Mouse (Mus musculus) heart, postnatal 14 days (tissue): ENCODE results near the gene Tbc1d22a. TPM values are rescaled to one million over a fixed set of nuclear protein-coding genes. Genes with fewer than 3 reads are reported as not detected.

ENCODE experiments used
- DNase-seq, 2 experiments: peaks; one replicate each; pipeline ENCODE4 v3.0.0; 2021 to 2022
- intact Hi-C: fragments of 180-260 bp; cut with DNase I; formaldehyde crosslinking; loops from one replicate; pipeline ENCODE4 v1.15.1; 2025
- total RNA-seq, 2 experiments: library from RNA; stranded (reverse); gene quantifications; 2 replicates each; pipeline ENCODE4 v1.2.3; 2021

The Tbc1d22a gene
- total RNA-seq, 2 experiments from 2014 or later = 18.6 to 21.1 TPM

DNA sequence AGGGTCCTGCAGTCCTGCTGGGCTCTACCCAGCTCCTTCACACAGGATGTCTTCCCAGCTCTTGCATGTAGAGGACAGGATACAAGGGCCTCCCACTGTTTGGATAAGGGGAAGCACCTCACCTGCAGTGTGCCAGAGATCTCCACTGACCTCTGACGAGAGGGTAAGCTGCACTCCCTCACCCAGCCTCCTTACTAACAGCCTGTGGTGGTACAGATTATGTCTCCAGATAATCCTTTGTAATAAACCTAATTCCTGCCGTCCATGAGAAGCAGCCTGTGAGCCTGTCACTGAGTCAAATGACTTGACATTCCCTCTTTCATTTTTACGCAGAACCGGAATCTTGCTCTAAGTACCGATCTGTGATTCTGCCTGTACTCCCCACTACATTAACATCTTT, 260.7 kb downstream of the Tbc1d22a start:
- intact Hi-C loops = no loop called here

DNA sequence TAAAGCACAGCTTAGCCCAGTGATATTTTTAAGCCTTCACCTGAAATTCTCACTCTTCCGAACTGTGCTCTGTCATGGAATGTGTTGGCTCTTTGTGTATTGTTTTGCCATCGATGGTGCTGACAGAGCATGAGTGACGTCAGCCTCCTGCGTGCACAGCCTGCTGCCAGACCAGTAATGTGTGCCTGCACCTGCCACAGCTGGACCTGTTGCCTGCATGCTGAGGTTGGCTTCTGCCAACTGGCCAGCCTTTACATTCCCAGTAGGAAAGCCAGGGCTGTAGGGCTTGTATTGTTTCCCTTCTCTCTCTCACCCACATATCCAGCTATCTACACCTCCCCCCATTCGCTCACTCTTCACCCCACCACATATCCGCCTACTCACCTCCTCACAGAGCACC, 262.2 kb downstream of the Tbc1d22a start:
- DNase-seq = no peak
- intact Hi-C loops = no loop called here

More for the DNA sequence above, 260.7 kb downstream of the Tbc1d22a start:
- no peak for DNase-seq

DNA sequence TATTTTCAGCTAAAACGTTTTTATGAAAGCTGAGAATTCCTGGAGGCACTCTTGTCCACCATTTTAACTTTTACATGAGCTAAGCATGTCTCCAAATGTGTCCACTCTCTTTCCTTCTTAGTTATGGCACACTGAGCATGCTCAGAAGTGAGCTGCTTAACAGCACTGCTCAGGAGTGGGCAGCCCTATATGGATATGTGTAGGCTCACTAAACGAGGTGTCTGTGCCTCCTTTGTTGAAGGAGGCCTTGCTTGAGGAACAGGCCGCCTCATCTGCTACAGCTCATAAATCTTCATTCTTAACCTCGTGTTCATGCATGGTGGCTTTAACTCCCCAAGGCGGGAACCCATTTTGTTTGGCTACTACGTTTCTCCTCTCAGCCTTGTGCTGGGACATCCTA, 262.8 kb downstream of the Tbc1d22a start:
- intact Hi-C loops = no loop called here
- DNase-seq = no peak

DNA sequence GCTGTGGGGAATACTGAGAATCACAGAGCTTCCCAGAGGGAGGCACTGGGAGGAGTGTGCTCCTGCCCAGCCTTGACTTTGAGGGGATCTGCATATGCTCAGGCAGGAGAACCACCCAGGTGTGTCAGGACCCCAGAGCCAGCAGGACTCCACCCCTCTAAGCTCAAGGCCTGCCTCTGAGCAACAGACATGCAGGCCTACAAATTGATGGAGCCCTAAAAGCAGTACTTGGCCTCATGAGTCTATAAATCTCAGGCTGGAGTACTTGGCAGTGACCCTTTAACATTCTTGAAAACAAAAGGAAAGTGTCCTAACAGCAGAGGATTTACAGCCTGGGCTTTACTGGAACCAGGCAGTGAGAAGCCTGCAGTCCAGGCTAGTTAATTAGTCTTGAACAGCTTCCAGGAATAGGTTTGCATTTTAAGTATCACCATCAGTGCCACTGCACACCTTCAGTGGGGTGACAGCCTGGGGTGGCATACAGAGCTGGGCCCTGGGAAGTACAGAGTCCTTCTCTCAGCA, 263.3 kb downstream of the Tbc1d22a start:
- DNase-seq = no peak
- intact Hi-C loops = no loop called here

DNA sequence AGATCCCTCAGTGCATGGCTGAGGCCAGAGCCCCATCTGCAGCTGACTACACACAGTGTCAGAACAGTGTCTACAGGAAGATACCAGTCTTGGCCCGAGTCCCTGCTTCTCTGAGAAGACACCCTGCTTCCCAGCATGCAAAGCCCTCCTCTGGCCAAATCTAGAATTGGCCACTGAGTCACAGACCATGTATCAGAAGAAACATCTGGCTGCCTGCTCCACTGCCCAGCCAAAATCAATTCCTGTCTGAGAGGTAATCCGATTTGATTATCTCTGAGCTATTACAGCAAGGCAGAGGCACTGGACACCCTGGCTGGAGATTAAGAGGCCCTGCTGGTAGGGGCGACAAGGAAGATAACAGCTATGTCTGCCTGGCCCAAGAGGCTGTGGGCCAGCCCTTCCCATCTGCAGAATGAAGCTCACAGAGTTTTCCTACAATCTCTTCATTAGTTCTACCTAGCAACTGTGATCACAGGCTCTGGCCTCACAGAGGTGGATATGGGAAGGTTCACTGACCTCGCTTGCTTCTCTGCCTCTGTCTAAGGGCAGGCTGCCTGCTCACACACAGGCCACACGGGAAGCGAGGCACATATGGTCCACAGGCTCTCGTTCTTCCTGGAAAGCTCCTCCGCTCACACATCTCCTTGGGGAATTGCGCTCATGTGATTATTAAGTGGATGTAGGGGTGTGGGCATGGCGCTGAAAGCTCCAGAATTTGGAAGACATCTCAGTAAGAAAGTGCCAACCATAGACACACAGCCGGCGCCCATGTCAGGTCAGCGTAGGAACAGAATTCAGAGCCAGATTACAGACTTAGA, 264.6 kb downstream of the Tbc1d22a start:
- peak; percentile 15 to 33 for DNase-seq
- intact Hi-C loops = no loop called here

DNA sequence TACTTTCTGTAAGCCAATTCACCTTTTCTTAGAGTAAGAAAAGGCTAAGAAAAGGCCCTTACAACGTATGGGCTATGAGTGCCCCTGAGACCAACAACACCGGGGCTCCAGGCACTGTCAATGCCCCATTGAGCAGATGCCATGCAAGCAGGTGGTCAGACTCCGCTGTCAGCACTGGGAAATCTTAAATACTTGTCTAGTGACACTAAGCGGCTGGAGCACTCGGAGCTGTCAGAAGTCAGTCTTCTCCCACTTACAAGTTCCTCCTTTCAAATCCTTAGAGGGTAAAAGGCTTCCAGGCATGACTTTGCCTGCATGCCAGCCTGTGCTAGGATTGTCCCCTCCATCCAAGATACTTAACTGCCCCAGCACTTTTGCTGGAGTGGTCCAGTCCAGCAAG, 268.1 kb downstream of the Tbc1d22a start:
- intact Hi-C loops = no loop called here
- no peak for DNase-seq

DNA sequence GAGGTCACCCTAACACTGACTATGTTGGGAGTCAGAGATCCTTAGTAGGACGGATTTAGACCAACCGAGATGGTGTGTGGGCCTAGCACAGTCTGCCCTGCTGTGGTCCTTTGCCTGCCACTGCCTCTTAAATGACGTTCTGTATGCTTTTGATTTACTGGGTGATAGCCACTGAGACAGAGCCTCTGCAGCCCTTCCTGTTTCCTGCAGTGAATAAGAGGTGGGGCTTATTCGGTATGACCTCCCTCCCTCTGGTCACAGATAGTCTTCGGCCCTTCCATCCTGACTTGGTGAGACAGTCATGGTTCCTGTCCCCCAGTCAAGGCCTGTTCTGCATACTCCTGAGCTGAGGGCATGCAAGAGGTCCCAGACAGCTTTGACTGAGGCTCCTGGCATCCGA, 271.6 kb downstream of the Tbc1d22a start:
- intact Hi-C loops = no loop called here
- no peak for DNase-seq

DNA sequence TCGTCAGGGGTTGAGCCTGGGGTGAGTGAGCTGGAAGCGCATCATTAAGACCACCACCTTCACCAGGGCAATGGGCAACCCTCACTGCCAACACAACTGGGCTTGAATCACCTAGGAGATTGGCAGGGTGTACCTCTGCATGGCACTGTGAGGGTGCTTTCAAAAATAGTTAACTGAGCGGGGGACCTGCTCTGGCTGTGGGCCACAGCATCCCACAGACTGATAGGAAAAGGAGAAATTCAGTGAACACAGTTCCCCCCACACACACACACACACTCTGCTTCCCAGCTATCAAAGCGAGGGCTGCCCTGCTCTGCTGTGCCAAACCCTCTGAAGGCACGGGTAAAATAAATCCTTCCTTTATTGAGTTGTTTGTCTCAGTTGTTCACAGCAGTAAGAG, 273.1 kb downstream of the Tbc1d22a start:
- DNase-seq = no peak
- intact Hi-C loops = no loop called here

DNA sequence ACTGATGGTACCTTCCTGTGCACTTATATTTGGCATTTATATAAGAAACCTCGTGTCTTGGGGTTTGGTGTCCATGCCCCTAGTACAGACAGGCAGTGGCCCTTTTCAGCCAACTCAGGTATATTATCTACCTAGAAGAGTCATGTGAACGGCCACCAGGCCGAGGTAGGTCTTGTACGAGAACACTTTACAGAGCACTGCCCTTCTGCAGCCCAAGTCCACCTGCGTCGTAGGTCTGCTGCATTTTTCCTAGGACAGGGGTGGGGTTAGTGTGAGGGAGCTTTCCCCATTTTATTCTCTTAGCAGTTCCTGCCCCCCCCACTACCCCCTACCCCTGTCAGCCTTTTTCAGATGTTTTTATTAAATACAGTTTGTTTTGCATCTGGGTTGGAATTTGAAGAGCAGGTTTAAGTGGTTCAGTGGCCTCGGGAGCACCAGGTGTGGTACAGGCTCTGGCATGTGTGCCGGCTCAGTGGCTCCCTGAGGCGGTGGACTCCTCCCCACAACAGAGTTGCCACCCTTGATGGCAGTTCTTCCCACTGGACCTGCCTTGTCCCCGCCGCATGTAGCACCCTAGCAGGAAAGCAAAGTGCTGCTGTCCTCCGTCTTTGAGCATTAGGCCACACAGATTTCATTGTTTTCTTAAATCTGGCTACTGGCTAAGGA, 277.3 kb downstream of the Tbc1d22a start:
- DNase-seq = no peak
- intact Hi-C loops = no loop called here

DNA sequence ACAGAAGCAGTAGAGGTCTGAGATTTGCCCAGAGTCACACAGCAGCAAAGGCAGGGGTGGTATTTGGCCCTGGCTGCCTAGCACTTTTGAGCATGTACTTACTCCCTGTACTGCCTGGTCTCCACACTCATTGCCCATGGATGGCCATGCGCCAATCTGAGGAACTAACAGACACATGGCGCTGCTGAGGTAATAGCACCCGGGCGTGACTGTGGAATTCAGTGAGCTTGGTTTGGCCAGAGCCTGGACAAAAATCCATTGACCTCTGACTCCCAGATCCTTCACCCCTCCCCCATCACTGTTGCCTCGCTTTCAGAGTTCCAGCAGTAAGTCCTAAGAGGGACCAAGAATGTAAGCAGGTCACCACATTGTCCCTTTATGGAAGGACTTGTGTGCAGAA, 278.4 kb downstream of the Tbc1d22a start:
- DNase-seq = no peak
- intact Hi-C loops = no loop called here

DNA sequence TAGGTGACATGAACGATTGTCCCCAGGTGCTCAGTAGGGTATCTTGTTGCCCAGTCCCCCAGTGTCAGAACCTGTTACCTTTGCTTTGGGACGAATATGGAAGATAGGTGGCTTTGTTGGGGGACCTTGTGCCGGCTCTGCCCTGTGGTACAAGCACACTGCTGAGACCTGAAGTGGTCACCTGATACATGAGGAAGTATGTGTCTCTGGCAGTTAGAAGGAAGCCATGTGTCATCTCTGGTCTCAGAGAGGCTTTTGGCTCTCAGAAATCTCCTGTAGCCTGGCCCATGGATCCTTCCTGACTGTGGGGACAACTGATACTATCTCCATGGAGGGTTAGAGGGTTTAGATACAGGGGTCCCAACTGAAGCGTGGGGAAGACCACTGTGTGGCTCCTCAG, 281.9 kb downstream of the Tbc1d22a start:
- intact Hi-C loops = no loop called here
- DNase-seq = no peak

DNA sequence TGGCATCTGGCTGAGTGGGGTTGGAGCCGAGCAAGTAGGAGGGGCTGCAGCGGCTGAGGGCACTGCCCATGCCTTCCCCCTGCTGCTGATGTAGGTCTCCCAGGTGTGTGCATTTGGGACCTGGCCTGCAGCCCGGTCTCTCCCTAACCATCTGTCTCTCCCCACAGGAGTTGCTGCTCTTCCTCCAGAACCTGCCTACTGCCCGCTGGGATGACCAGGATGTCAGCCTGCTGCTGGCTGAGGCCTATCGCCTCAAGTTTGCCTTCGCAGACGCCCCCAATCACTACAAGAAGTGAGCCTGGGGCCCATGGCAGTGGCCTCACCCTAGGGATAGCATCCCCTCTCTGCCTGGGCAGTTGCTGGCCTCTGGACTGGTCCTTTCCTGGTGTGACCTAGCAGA, 282.4 kb downstream of the Tbc1d22a start:
- intact Hi-C loops = no loop called here
- DNase-seq = no peak

DNA sequence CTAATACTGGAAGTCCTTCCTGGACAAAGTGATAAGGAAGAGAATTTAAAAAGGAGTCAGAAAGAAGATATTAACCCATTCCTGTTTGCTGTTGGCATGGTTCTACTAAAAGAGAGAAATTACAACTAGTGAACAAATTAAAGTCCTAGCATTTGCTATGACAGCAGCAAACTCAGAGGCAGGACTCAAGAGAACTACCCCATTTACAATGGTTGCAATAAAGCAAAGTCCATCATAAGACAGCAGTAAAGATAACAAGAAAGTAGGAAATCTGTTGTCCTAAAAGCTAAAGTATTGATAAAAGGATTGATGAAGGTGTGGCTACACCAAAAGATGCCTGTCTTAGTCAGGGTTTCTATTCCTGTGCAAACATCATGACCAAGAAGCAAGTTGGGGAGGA, 286.3 kb downstream of the Tbc1d22a start:
- intact Hi-C loops = no loop called here

DNA sequence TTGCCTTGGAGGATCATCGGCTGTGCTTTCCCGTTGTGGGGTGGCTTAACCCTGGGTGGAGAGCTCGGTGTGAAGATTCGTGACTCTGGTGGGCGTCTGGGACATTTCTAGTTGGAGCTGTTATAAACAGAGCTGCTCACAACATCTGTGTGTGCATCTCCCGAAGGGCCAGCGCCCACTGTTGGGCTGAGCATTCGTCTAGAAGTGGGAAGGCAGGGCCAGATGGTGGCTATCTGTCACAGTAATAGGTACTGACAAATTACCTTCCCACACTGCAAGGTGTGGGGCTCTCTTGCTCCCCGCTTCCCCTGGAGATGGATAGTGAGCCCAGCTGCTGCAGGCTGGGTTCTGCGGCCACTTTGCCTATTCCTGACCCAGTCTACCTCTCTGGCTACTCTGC, 289.2 kb downstream of the Tbc1d22a start:
- no peak for DNase-seq
- intact Hi-C loops = no loop called here

More for the DNA sequence above, 286.3 kb downstream of the Tbc1d22a start:
- DNase-seq = no peak

DNA sequence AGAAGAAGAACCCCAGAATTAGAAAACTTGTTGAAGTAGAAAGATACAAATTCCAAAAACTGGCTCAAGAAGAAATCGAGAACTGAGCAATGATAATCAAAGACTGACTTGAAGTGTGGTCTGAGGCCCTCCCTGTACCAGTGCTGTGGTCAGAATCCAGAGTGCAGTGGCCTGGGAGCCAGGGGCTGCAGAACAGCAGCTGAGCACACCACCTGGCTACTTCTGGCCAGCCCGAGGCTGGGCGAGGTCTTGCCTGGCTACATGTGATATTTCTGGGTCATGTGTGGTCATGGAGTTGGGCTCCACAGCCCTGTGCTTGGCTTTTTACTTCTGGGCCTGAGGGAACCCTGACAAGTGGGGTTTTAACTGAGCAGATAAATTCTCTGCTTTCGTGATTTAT, 292.4 kb downstream of the Tbc1d22a start:
- intact Hi-C loops = no loop called here
- no peak for DNase-seq

DNA sequence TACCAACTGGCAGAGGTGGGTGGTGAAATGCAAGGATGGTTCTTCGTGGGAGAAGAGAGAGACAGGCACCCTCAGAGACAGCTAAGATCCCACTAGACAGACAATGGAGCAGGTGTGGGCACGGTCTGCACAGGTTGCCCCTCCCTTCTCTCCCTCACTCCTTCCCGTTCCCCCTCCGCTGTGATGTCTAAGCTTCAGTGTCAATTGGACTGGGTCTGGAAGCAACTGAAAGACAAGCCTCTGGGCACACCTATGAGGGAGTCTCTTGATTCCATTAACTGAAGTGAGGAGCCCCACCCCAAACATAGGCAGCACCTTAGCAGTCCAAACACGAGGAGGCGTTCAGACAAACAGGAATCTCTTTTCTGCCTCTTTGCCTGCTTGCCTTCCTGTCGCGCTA, 293.3 kb downstream of the Tbc1d22a start:
- intact Hi-C loops = no loop called here
- DNase-seq = no peak

DNA sequence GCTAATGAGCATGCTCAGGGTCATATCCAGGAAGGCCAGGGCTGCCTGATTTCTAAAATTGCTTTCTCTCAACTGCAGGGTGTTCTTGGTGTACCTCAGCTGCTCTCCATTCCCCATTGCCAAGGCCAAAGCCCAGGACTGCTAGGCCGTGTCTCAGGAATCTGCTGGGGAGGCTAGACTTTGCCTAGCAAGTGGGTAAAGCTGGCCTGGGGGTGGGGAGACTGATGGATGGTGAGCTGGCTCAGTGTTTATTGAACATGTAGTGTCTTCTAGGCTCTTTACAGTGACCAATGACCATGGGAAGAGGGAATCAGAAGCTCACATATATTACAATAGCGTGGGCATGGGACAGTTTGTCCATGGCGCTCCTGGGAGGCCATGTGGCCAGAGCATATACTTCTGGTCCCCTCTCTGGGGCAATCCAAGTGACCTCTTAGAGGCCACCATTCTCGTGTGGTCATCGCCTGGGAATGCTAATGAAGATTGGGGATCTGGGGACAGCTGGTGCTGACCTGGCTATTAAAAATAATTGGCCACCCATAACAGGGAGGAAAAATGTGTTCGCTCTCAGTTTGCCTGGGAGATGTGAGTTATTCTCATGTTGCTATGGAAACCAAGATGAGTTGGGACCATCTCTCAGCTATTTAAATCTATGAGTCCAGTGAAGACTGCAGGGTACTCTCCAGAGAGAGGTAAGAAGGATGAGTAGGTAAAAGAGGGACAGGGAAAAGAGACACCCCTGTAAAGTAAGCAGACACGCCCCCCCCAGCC, 294.3 kb downstream of the Tbc1d22a start:
- intact Hi-C loops = no loop called here

DNA sequence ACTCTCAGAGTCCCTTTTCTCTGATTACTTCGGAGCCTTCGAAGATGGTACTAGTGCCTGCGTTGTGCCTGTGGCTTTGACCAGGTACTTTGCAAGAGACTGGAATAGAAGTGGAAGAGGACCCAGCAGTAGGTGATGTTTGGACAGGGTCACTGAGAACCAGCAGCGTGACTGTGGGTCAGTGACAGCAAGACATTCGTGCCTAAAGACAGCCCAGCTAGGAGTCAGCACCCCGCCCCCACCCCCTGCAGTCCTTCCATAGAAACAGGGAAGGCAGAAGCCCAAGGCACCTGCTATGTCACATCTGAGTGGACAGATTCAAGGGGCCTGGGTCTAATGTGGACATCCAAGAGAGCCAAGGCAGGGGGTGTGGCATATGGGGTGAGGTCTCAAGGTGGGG, 295.3 kb downstream of the Tbc1d22a start:
- no peak for DNase-seq
- intact Hi-C loops = no loop called here

More for the DNA sequence above, 294.3 kb downstream of the Tbc1d22a start:
- no peak for DNase-seq

DNA sequence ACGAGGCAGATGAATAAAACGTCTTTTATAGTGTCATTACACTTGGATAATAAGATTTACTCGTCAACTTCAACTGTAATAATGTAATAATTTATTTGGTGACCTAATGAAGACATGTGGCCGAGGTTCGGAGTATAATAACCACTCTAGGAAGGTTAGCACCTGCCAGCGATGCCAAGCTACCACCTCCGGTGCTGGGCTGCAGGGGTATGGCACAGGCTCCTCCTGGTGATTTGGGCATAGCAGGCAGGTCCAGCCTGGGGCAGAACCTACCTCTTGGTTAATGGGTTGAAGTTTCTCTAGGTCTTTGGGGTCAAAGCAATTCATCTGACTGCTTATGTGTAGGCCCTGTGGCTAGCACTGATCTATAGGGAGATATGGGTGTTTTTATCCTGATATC, 296.9 kb downstream of the Tbc1d22a start:
- no peak for DNase-seq
- intact Hi-C loops = no loop called here

DNA sequence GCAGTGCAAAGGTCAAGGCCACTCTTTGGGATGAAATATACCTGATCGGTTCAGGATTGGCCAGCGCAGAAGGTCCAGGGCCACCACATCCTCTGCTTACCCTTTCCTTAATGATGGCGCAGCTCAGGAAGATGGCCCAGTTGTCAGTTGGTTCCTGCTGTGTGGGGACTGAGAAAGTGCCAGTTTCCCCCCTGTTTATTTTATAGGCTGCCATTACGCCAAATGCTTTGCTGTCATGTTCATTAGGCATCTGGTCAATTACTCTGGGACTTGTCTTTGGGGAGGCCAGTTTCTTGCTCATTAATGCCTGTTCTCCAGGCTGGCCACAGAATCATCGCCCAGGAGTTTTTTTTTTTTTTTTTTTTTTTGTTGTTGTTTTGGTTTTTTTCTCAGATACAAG, 299.1 kb downstream of the Tbc1d22a start:
- intact Hi-C loops = no loop called here
- no peak for DNase-seq

DNA sequence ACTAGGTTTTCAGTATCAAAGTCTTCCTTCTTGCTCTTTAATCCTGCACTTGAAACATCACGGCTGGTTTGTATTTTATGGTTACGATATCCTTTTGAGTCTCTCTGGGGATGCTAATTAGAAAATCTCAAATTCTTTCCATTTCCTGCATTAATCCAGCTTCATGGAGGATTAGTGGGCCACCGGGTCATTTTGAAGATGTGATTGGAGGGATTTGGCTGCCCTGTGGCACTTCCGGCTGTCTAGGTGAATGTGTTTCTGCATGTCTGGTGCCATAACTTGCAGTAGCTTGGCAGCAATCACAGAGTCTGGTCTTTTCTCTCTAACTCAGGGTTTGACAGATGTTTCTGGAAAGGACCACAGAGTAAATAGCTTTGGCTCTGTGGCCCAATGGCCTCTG, 305.9 kb downstream of the Tbc1d22a start:
- intact Hi-C loops = no loop called here
- DNase-seq = no peak
